Mouse (Mus musculus): ENCODE measurements around the gene Cops6.

DNA sequence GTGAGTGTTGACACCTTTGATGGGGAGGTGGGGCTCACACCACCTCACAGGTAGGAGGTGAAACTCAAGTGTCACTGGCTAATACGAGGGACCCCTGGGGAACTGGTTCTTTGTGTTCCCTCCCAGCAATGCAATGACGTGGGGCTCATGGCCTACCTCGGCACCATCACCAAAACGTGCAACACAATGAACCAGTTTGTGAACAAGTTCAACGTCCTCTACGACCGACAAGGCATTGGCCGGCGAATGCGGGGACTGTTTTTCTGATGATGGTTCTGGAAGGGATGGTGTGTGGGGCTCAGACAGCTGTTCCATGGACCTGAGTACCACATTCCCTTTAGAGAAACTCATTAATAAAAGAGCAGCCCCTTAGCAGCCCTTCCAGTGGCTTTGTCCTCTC is 2.7 kb downstream of the Cops6 start:
- no peak for TF ChIP-seq CTCF (IDR thresholded peaks at IDR 0.05; ENCODE audit: control insufficient read depth, insufficient read depth, insufficient replicate concordance, low read depth, low read length)
- no peak for TF ChIP-seq POLR2A (IDR thresholded peaks at IDR 0.05; ENCODE audit: control insufficient read depth, low read depth, low read length)

All from testis, adult 2 months (tissue).